Mouse (Mus musculus) cerebellum, adult 9-11 months (tissue): ENCODE data around the gene Sipa1l3.

Experiments used
- DNase-seq: peaks from one replicate; pipeline ENCODE4 v3.0.0; 2022

The Sipa1l3 gene

DNA sequence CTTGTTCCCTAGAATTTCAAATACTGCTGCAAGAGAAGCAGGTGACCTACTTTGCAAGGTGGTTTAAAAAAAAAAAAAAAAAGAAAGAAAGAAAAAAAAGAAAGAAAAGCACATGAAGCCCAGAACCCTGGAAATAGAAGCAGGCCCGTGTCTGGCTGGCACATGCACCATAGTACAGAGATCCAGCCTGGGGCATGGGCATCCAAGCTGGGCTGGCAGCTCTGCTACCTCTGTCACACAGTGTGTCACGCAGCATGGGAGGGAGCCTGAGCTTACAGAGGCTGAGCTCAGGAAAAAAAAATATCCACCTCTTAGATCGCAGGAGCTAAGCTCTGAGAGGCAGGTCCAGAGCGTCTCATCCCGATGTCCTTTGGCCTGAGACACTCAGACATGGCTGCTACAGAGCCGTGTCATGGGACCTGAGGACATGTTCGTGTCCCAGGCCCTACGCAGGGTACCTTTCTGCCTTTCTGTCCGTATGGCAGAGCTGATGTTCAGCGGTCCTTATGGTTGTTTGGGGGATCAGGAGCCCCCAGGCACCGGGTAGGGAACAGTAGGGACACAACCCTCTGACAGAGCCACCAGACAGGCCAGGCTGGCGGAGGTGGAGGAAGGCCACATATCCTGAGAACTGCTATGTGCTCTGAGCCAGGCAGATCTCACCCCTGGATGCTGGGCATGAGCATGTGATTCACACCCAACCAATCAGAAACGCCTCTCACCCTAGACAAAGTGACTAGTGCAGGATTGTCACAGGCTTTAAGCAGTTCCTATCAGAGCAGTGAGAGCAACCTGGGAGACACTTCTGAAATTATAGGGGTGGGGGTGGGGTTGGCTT lies 151.1 kb downstream of the Sipa1l3 start:
- DNase-seq, result peak; percentile 72

- peak; percentile 75 for DNase-seq
Observed at GRCm38 (mm10) chr7:29364052-29364451, 154.4 kb downstream of the Sipa1l3 start.

DNA sequence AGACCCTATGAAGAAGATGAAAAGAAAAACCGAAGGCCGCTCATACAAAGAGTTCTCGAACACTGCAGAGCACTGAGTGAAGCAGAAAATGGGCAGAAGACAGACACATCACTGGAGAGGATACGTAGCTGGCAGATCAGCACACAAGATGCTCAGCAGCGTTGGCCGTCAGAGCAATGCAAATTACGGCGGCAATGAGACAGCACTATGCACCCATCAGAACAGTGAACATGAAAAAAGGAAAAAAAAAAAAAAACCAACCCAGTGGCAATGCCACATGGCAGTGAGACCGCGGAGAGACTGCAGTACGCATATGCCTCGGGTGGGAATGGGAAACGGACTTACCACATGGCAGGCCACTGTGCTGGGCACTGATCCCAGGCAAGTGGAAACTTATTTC lies 156.9 kb downstream of the Sipa1l3 start:
- DNase-seq, result no peak

- DNase-seq, result no peak
Observed at GRCm38 (mm10) chr7:29355406-29355805, 163.0 kb downstream of the Sipa1l3 start.

DNA sequence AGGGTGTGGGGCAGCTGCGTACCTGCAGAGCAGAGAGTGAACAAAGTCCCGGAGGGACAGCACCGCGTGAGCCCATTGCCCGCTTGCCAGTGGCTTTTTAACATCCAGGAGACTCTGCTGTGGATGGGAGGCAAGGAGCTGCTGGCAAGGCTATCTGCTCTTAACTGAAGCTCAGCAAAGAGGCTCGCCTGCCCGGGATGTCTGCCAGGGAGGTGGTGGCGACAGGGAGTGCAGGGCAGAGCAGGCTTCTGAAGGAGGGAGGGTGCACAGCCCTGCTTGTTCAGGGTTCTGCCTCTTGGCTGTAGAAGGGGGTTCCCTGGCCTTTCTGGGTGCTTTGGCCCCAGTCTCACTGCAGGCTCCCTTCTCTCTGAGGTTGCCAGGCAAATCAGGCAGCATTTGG lies 164.3 kb downstream of the Sipa1l3 start:
- DNase-seq, result peak; percentile 38

- peak; percentile 47 for DNase-seq
Observed at GRCm38 (mm10) chr7:29352246-29352645, 166.2 kb downstream of the Sipa1l3 start.

- no peak for DNase-seq
Observed at GRCm38 (mm10) chr7:29350489-29350888, 168.0 kb downstream of the Sipa1l3 start.

- no peak for DNase-seq
Observed at GRCm38 (mm10) chr7:29346212-29346611, 172.2 kb downstream of the Sipa1l3 start.

GRCm38 (mm10) chr7:29345534-29345933 lies 172.9 kb downstream of the Sipa1l3 start:
- DNase-seq, result no peak

GRCm38 (mm10) chr7:29343746-29344145 lies 174.7 kb downstream of the Sipa1l3 start:
- DNase-seq, result peak; percentile 71

DNA sequence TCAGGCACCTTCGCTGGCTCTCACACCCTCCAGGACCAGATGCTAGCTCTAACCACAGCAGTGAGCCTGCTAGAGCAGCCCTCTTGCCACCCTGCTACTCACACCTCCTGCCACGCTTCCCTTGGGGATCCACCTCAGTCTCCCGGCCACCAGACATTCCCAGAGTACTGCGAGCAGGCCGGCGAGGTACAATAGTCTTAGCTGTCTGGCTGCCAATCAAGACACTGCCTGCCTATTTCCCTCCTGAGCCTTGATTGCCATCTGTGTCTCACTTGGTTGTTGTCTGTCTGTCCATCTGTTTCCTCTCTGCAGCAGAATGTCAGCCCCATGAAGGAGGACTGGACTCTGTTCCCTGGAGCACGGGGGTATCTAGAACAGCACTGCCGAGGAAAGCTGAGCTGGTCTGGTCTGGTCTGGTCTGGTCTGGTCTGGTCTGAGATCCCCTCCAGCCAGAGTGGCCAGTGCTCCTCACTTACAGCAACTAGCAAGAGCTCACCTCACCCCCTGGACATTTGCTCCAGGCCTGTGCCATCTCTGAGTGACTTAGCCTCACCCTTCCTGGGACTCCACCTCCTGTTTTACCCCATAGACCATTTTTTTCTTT lies 175.8 kb downstream of the Sipa1l3 start:
- peak; percentile 69 for DNase-seq

DNA sequence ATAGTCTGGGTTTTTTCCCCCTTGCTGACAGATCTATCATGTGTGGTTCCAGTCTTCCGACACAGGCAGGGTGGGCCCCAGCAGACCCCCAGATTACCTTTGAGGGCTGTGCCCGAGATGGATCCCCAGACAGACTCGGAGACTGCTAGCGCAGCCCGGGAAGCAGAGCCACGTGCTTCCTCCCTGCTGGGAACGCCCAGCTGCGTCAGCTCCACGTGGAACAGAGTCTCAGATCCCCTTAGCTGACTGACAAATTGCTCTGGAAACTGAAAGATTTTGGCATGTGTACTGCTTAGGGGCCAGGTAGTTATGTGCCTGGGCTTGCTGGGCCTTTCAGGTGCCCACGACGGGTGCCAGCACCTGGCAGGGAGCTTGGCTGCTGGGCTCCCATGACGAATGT lies 176.7 kb downstream of the Sipa1l3 start:
- DNase-seq, result peak; percentile 31

DNA sequence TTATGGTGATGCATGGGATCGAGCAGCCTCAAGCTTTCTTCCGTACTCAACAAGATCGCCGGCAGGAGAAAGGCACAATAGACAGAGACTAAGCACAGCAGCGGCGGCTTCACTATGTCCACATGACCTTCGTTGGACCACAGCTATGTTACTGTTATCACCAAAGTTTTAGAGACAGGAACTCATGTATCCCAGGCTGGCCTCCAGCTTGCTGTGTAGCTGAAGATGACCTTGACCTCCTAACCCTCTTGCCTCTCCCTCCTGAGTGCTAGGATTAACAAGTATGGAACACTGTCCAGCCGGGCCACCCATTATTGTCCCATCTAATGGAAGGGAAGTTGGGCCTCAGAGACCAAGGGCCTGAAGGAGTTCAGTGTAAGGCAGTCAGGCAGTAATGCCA lies 177.6 kb downstream of the Sipa1l3 start:
- DNase-seq, result no peak

DNA sequence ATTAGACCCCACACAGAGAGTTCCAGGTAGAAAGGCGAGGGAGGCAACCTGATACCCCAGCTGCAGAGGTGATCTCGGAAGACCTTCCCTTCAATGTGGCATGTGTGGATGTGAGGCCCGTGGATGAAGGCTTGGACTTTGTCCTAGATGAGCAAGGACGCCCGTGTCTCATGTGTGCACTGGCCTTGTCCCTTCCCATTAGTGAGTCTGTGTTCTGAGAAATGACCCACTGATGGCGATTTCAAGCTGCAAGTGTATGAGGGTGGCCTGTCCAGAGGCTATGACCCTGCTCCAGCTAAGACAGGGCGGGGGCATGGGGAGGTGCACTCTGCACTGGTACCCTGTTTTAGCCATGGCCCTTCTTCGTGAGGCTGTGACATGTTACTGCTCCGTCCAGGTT lies 178.2 kb downstream of the Sipa1l3 start:
- DNase-seq, result no peak

GRCm38 (mm10) chr7:29338984-29339679 lies 179.3 kb downstream of the Sipa1l3 start:
- DNase-seq, result no peak

DNA sequence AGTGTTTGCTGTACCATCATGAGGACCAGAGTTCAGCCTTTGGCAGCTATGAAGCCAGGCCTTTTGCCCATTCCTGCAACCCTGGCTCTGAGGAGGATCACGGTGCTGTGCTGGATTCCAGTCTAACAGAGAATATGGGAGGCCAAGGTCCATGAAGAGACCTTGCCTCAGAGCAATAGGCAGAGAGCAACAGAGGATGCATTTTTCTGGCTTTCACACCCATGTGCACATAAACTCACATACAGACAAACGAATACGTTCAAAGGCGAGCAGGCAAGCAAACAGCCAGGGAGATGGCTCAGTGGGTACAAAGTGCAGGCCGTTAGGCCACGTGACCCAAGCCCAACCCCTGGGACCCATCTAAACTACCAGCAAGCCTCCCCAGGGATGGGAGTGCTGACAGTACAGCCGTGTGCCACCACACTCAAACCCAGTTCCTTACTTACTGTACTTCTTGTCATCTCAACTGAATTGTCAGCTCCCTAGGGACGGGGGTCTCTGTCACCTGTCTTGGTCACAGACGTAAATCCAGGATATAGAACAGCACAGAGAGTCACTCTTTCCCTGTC lies 180.0 kb downstream of the Sipa1l3 start:
- DNase-seq, result no peak

DNA sequence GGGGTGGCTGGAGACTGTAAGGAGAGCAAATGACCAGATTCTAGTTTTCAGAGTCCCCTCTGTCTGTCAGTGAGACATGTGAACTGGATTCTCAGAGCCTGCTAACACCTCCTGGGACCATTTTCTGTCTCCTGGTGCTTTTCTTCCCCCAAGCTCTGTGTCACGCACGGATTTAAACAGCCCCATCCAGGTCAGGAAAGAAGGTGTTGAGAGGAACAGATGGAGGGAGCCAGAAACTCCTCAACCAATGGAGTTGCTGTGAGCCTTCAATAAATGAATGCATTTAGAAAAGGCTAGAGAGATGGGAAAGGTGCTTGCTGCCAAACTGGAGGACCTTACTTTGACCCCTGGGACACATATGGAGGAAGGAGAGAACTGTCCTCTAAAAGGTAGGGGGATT lies 180.7 kb downstream of the Sipa1l3 start:
- no peak for DNase-seq

DNA sequence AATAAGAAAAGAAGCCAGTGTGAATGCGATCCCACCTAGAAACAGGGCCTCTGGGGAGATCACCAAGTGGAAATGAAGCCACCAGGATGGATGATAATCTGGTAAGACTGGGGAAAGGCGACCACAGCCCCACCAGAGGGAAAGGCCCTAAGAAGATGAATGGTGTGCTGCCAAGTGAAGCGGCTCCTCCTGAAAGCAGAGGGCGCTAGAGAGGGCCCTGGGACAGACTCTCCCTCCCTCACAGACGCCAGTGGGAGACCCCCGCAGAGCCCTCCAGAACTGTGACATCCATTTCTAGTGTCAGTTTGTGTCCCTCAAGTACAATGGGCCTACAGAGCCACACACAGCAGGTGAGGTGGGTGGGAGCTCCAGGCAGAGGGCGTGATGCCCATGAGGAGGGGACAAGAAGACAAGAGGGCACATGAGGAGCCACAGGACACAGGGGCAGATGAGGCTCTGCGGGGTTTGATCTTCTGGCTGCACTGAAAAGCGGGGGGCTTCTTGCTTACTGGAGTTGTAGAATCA lies 181.6 kb downstream of the Sipa1l3 start:
- DNase-seq, result peak; percentile 14

DNA sequence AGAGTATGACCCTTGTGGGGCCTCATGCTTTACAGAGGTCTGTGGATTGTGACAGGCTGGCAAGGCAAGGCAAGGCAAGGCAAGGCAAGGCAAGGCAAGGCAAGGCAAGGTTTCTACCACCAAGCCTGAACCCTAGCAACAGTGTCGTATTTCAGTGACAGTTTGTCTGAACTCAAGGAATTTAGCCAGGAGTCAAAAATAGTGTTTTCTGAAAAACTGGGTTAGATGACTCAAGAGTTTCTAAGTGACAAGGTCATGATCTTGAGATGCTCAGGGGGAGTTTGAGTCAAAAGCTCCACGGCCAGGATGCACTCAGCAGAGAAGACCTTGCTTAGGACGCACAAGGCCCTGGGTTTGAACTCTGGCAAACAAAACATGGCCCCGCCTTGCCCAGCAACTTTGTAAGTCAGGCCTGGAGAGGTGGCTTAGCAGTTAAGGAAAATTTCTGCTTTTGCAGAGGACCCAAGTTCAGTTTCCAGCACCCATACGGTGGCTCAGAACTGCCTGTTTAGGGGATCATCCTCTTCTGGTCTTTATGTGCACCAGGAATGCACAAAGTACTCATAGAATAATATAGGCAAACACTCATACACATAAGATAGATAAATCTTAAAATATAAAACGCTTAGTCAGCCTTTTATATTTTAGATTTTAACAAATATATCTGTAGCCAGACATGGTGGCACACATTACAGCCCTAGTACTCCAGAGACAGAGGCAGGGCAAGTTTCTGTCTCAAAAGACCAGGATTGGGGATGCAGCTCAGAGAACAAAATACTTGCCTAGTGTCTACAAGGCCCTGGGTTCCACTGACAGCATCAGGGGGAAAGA lies 182.4 kb downstream of the Sipa1l3 start:
- no peak for DNase-seq

GRCm38 (mm10) chr7:29335276-29335675 lies 183.2 kb downstream of the Sipa1l3 start:
- DNase-seq, result no peak

DNA sequence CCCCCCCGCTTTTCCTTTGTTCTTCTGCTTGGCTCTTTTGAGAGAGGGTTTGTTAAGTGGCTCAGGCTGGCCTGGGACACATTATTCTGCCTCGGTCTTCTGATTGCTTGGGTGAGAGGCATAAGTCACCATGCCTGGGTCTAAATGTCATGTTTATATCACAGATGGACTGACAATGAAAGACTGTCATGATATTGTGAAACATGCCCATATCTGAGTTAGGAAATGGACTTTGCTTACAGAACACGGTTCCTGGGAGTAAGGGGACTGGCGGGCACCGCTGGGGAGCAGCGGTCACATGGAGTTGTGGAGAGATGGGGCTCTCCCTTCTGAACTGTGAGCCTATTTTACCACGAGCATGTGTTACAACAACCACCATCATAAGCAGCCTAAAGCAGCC lies 184.3 kb downstream of the Sipa1l3 start:
- DNase-seq, result no peak

DNA sequence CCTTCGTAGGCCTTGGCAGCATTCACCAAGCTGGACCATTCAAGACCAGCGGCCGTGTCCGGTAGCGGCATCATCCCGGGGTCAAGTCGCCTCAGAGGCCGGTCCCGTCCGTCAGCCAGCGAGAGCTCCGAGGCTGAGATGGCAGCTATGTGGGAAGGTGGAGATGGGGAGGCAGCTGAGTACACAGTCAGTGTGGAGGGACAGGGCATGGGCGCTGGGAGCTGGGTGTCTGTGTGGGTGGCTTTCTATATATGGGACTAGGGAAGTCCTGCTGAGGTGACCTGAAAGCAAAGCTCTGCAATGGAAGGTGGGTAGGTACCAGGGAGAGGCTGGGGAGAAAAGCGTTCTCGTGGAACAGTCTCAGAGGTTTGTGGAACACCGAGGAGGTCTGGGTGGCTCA lies 189.5 kb downstream of the Sipa1l3 start:
- DNase-seq, result no peak
